Mouse (Mus musculus): ENCODE data around the gene Gm2115.
A peak's percentile ranks its signal among the peaks of the same experiment; 100 is the strongest.

The Gm2115 gene

DNA sequence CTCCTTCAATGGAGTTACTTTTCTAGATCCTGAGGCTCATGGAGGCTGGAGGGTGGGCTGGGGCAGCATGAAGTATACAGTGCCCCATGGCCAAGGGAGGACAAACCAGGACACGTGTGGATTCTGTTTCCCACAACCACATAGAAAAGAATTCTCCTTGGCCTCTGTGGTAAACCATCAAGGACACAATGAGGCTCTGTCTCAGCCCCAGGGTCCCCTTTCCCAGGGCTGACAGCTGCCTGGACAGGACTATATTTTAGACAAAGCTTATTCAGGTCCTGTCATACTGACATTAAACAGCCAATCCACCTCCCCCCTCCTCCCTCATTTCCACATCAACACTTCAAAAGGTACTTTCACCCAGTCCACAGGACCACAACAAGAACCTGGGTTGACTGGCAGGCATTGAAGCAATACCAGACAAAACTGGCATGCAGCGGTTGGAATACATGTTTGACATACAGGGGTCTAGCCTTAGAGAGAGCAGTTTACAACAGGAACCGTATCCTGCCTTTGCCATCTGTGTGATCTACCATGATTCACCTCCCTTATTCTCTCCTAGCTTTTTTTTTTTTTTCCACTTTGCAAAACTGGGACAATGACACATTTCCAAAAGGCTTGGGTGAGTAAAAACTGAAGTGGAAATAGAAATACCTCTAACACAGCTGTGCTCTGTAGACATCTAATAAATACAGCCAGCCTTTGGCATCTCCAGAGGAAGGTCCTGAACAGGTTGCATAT lies 57.8 kb downstream of the Gm2115 start:
- DNase-seq (ENCODE audit: low spot score): no peak

DNA sequence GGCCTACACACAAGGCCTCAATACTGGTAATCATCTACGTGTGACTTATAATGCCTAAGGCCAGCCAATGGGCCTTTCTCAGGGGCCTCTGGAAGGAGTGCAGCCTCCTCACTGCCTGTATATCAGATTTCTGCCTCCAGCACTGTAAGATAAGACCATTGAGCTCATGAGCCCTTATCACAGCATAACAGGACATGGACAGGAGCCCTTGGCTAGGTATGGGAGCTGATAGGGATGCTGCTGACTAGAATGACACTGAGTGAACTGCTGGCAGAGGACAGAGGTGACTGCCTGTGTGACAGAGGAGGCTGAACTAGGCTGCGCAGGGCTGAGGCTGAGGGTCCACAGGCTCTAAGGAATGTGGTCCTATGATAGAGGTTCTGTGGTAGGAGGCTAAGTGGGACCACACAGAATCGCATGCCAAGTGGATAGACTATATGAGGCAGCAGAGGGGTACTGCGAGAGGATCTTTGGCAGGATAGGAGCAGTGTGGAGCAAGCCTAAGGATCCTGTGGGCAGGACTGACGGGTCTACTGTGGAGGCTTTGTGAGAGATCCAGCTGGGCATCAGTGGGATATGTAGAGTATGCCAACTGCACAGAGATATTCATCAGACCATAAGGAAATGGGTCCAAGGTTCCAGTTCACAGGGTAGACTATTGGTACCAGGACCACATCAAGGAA lies 58.5 kb downstream of the Gm2115 start:
- peak; percentile 77 for DNase-seq (ENCODE audit: low spot score)

- DNase-seq (ENCODE audit: low spot score): no peak
Measured at GRCm38 (mm10) chr7:84590622-84591021, 61.9 kb downstream of the Gm2115 start.

DNA sequence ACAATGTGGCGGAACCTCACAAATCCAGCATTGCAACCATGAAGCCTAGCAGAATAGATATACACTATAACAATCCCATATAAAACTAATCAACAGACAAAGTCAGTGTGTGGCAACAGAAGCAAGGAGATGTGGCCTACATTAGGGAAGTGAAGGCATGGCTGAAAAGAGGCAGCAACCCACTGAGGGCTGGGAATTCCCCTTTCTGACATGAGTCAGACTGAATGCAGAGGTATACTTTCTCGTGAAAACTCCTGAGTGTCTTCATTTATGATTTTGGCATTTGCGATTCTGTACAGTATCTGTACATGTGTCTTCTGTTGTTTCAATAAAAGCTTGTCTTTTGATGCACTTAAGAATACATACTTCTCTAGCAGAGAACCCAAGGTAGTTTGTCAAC lies 62.6 kb downstream of the Gm2115 start:
- DNase-seq (ENCODE audit: low spot score): no peak

- DNase-seq (ENCODE audit: low spot score): peak; percentile 83
Measured at GRCm38 (mm10) chr7:84594087-84594916, 65.5 kb downstream of the Gm2115 start.

DNA sequence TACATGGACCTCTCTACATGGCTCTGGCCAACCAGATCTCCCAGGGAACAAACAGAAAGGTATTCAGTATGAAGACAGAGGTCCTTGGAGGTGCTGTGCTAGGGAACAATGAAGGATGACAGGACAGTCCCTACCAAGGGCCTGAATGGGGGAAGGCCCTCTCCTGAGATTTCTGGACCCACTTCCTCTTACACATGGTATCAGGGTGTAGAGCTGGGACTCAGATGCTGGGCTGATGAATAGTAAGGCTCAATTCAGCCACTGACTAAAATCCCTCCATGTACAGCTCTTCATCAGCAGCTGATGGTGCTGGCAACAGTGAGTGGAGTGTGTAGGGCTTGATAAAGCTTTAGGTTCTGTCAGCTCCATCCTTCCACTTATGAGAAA lies 66.2 kb downstream of the Gm2115 start:
- DNase-seq (ENCODE audit: low spot score): no peak

DNA sequence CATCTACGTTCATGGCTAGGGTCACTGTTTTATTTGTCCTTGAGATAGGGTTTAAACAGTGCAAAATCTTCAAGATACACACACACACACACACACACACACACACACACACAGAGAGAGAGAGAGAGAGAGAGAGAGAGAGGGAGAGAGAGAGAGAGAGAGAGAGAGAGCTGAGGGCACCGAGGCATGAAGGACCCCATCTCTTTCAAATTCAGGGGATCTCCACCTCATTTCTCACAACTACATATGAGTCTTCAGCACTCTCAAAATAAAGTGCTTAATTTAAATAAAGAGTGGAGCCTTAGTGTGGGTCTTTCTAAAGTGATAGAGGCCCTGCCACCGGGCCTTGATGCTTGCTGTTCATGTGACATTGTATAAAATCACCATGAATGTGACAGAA lies 67.2 kb downstream of the Gm2115 start:
- DNase-seq (ENCODE audit: low spot score): no peak

DNA sequence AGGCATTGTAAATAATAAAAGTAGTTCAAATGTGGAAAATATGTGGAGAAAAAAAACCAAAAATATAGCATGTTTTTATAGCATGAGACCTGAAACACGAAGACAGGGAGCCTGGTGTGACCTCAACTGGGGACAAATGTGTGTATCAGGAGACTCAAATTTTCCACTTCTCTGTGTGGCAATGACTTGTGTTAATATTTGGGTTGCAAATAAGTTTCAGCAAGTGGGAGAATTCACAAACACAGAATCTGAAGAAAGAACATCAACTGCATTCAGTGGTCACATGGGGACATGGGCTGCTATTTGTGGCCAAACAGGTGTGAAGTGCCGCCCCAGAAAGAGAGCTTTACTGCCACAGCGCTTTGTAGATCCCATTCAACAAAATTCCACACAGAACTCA lies 67.9 kb downstream of the Gm2115 start:
- DNase-seq (ENCODE audit: low spot score): no peak

DNA sequence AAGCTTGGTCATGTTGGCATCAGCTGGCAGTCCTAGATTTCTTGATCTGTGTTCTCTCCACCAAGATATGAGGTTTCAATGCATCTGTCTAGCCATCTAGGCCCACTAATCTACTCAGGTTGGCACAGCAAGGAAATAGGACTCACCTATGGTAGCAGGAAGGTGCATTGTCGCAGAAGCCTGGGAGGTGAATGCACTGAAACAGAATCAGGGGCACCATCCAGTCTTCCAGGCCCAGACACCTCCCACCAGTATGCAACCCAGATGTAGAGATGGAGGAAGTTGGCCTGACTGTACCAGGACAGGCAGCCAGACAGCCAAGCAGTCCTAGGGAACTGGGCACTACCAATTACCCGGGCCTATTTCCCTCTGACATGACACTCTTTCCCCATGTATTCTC lies 71.9 kb downstream of the Gm2115 start:
- no peak for DNase-seq (ENCODE audit: low spot score)

DNA sequence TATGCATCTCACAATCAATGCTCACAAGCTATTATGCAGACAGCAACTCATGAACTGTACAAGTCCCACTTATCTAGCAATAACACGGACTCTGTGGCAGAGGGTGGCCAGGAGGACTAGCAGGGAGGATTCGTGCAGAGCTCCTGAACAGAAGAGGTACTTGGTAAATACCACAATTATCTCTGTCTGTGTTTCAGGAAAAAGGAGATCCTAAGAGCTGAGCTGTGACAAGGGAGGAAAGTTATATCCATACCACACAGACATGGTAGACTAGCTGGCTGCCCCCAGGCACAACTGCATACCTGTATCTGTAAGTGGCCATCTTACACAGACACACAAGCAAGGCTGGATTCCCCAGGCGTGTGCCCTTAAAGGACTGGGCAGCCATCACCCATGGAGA lies 72.6 kb downstream of the Gm2115 start:
- DNase-seq (ENCODE audit: low spot score): no peak

DNA sequence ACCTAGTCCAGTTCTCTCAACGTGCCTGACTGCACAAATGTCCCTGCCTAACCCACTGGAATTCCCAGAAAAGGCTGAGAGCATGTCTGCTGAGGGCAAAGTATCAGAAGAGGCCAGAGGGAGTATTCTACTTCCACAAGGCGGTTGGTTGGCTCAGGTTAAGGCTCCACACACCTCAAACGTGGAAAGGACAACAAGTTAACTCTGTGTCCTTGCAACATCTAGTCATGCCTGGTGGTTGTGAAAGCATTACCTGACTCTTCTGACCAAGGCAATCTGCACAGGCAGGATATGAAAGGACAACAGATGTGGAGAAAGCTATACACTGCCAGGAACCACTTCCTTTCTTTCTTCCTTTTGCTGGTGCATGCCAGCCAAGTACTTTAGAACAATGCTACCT lies 75.7 kb downstream of the Gm2115 start:
- no peak for DNase-seq (ENCODE audit: low spot score)

DNA sequence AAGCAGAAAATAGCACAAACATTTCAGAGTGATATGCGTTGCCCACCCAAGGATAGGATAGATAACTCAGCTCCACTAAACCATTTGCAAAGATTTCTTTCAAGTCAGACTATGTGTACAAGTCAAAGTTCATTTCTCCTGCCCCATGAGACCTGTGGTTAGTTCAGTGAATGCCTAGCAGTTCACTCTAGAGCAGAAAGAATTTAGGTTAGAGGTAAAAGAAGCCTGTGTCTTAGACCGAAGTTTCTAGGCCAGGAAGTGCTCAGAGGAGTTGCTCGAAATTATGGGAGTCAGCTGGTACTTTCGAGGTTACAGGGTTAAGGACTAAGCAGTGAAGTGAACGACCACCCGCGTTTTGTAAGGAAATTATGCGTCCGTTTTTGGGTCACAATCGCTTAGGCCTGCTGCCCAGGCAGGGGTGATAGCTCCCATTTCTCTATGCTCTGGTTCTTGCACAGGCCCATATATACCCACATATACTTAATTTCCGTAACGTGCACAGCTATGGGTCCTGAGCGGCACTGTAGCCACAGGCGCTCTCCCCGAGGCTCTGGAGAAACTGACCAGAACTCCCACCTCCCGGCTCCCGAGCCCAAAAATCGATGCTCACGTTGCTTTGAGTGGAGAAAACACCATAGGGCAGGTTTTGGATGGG lies 76.4 kb downstream of the Gm2115 start:
- no peak for DNase-seq (ENCODE audit: low spot score)

DNA sequence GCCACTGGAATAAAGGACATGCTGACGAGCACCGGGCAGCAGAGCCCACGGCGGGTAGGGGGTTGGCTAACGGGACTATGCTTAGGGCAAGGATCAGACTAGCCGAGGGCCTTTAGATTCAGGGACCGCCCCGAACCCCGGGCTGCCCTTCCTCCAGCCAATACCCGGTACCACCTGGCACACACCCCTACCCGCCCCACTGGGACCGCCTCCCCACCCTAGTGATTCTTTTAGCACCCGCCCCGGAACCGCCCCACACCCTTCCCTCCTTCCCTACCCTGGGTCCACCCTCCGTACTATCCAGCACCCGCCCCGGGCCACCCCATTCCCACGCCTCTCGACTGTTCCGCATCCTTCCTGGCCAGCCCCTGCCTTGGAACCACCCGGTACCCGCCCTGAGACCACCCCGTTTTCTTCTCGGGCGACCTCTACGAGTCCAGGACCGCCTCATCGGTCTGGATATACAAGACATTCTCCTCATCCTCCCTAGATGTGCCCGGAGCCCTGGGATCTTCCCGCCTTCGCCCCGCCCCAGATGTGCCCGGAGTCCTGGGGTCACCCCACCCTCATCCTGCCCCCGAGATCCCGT lies 77.0 kb downstream of the Gm2115 start:
- DNase-seq (ENCODE audit: low spot score): peak; percentile 73

- peak; percentile 46 for DNase-seq (ENCODE audit: low spot score)
Measured at GRCm38 (mm10) chr7:84606293-84606749, 77.6 kb downstream of the Gm2115 start, which contains the start of gene Fah. TSS of gene Fah (minus strand) at chr7:84606722.

DNA sequence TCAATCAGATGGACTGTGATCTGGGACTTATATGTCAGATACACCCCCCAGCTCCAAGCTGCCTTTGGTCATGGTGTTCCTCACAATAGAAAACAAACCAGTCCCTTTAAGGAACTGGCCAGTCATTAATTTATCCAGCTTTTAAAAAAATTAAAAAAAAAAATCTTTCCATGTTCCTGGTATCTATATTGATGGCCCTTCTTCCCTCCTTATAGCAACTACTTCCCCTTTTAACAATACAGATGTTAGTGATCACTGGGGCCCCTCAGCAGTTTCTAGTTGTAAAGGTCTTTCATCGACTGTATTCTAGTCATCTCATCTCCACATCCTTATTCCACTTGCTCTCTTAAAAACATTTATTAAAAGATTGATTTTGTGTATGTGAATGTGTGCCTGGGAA lies 82.9 kb downstream of the Gm2115 start:
- DNase-seq (ENCODE audit: low spot score): no peak

DNA sequence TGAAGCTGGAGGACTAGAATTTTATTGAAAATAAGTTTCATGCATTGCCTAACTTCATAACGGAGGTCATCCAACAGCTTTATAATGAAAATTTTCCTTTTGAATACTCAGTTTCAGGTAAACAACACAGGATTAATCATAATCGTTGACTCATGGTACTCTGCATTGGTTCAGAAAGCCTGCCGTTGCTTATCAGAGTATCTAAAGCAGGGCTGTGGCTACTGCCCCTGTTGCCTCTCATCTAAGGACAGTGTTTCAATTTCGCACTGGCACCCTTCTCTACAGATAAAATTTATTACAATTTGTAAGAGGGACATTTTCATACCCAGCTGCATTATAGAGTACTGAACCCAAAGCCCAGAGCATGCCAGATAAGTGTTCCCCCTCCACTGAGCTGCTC lies 83.7 kb downstream of the Gm2115 start:
- DNase-seq (ENCODE audit: low spot score): no peak

DNA sequence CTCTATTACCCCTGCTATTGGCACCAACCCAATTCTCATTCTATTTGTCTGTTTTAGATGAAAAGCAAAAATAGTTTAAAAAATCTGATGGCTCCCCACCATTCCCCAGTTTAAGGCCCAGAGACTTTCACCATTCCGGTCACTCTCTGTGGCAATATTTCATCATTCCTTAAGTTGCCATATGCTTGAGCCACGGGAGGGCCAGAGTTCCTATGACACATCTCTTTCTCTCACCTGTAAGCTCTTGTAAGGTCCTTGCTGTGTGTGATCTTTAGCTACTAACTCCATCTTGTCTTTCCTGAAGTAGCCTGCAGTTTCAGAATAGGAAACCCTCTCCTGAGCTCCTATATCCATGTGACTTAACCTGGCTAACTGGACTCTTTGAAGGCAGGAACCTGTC lies 90.2 kb downstream of the Gm2115 start:
- no peak for DNase-seq (ENCODE audit: low spot score)

DNA sequence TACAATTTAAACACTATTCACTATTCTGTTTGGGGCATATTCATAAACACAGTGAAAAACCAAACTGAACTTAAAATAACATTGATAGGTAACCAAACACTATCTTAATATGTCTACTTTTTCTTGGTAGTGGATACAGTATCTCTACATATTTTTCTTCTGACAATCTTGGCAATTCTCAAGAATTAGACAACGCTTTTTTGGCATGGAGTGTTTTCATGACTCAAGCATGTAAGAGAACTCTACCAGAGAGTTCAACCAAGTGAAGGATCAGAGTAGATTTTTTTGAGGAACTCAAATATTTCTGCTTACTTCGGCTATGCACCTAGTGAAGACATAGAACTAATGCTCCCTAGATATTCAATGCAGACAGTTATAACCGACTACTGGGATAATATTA lies 92.2 kb downstream of the Gm2115 start:
- DNase-seq (ENCODE audit: low spot score): no peak

GRCm38 (mm10) chr7:84623718-84624117 lies 95.0 kb downstream of the Gm2115 start:
- DNase-seq (ENCODE audit: low spot score): no peak

DNA sequence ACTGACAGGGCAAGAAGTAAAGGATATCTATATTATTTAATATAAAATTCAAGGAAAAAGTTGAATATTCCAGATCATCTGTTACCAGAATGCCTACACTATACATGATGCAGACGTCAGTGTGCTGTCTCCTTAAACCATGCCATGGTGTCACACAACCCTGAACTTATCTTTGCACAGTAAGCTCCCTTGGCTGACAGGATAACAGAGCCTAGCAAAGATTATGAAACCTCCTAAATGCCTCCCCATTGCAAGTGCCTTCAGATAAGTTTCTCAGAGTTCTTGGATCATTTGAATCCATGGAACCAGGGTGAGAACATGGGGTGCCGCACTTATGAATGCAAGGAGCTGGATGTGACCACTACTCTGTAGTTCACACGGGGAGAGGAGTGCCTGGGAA lies 103.1 kb downstream of the Gm2115 start:
- peak; percentile 80 for DNase-seq (ENCODE audit: low spot score)

Measured in c-Kit-positive CD71-positive TER-119-positive erythroid progenitor cells, embryonic 14.5 days (primary cell).